Mouse (Mus musculus): ENCODE results near the gene Gucy1b1.

Gucy1b1 gene

GRCm38 (mm10) chr3:82074201-82074851 lies at the start of gene Gucy1b1:
Gucy1b1 (minus strand) TSS chr3:82074689.
- DNase-seq = peak; percentile 8 to 12

GRCm38 (mm10) chr3:82118916-82119315 lies 44.4 kb upstream of the Gucy1b1 start:
- no peak for DNase-seq

- no peak for DNase-seq
Measured at GRCm38 (mm10) chr3:82112439-82112838, 38.0 kb upstream of the Gucy1b1 start.

DNA sequence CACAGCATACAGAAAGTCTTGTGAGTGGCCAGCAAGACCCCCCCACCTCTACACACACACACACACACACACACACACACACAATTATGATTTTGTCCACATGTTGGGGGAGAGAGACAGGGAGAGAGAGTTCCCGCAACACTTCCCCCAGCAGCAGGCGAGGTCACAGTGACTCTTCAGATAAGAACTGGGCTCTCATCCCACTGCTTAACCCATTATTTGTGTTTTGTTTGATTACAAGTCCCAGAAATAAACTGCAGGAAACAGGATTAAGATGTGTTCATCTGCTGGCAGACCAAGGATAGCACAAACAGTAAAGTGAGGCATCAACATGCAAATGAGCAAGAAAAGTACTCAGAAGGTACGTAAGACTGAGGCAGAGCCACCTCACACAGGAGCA lies 37.5 kb upstream of the Gucy1b1 start:
- no peak for DNase-seq

DNA sequence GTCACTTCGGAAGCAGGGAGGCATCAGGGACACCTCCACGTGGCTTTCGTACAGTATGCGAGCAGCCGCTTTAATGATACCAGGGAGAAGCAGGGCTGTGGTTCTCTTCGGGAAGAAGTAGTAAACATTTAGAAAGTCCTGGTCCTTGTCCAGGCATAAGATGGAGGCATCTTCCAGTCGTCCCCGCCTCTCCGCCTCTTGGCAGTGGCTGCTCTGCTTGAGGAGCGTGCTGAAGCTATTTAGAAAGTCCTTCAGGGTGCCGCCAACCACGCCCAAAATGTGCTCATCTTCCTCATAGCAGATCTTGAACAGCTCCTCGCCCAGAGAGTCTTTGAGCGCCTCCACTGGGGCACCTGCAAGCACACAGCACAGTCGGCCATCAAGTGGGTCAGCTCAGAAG lies 34.5 kb upstream of the Gucy1b1 start:
- DNase-seq = no peak

DNA sequence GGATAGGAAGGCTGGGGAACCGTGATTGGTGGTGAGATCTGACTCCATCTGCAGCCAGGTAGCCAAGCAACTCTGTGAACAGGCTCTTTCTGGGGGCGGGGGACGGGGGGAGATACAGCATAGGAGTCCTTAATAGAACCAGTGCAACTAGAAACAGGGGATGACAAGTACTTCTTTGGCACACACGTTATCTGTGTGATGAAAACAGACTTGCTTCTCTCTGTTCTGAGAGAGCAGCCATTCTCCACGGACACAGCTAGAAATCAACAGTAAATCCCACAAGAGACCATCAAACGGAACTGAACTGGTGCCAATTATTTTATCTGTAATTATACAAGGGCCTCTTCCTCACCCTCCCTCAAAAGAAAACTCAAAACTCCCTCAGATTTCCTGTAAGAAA lies 29.7 kb upstream of the Gucy1b1 start:
- no peak for DNase-seq

GRCm38 (mm10) chr3:82099127-82099526 lies 24.6 kb upstream of the Gucy1b1 start:
- no peak for DNase-seq

DNA sequence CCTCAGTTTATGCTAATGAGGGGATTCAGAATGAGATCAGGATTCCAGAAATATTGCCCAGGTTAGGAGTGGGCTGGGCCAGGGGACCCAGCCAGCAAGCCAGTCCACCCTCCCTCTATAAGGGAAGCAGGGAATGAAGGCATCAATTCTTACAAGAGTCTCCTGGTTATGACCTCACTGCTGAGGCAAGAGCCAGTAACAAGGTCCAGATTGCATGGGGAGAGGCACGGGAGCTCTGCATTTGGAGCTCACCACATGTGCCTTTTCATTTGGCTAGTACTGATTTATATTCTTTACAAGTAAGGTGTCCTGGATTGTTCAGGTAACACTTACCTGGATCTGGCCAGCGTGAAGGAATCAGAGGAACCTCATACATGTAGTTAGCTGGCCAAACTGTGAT lies 22.3 kb upstream of the Gucy1b1 start:
- DNase-seq = no peak

DNA sequence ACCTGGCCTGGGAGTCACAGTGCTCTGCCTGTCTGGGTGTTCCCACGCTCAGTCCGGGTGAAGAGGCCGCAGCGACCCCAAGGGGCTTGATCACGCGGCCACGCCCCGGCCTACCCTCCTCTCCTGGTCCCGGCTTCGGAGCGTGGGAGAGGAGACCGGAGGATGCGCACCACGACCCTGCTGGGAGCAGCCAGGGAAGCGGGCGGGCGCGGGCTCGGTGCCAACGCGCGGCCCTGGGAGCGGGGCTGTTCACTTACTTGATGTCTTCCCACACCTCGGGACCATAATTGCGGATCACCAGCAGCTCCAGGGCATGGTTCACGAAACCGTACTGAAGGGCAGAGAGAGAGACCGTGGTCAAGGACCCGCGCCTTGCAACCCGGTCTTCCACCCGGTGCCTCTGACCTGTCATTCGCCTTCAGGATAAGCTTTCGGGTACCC lies 728 bp downstream of the Gucy1b1 start:
- peak; percentile 2 to 4 for DNase-seq

- no peak for DNase-seq
Measured at GRCm38 (mm10) chr3:82067830-82068229, 6.7 kb downstream of the Gucy1b1 start.

- no peak for DNase-seq
Measured at GRCm38 (mm10) chr3:82061402-82062180, 12.9 kb downstream of the Gucy1b1 start.

GRCm38 (mm10) chr3:82057201-82057600 lies 17.3 kb downstream of the Gucy1b1 start:
- no peak for DNase-seq

DNA sequence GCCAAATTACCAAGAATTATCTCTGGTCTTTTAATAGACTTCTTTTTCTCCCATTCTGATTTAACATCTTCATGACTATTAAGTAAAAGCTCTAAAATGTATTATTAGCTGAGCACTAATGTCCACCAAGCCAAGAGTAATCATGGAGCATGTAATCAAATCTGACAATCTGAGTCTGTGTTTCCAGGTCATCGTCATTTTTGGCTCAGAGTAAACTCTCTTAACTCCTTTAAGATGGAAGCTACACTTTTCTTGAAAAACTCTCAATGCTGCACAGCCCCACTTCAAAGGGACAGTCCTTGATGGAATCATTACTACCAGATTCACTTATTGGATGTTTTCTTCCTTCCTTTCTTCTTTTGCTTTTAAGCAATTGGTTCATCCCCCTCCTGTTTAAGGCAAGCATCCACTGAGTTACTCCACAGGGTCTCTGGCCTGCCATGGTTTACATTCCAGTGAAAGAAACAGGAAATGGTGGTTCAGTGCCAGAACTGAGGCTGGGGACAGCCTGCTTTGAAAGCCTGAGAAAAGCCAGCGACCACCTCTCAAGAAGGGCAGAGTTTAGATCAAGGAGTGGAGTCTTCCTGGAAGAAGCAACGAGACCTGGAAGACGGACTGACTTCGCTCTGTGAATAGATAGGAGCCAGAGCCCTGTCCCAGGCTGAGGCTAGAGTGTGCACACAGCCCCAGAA lies 20.1 kb downstream of the Gucy1b1 start:
- DNase-seq = no peak

DNA sequence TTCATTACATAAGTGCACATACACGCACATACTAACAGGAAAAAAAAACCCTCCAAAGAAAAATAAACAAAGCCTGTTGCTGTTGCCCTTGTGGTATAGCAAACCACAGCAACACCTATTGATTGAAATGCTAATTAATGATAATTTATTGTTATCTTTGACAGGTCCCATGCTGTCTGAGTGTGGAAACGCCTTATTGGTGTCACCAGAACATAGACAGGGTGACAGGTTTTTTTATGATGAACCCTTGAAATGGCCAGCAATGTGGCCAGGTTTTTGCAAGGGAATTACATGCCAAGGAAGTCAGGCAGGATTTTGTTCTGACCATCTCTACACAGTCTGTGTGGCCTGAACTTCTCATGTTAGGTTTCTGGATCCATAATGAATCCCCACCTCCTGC lies 22.5 kb downstream of the Gucy1b1 start:
- DNase-seq = no peak

- no peak for DNase-seq
Measured at GRCm38 (mm10) chr3:82051468-82051867, 23.0 kb downstream of the Gucy1b1 start.

DNA sequence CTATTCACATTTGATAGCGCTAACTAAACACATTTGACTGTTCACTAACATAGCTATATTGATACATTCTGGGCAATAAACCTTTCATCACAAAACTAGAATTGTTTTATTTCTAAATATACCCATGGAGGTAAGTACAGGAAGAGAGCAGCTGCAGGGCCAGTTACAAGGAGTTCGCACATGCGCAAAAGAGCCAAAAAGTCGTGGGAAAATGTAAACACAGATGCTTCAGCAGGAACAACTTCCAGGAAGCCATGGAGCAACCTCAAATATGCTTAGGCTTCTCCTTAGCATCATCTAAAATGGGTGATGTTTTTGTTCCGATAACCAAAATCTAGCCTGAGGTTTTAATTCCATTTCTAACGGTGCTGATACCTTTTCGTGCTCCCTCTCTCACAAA lies 25.8 kb downstream of the Gucy1b1 start:
- DNase-seq = no peak

- no peak for DNase-seq
Measured at GRCm38 (mm10) chr3:82048078-82048477, 26.4 kb downstream of the Gucy1b1 start.

DNA sequence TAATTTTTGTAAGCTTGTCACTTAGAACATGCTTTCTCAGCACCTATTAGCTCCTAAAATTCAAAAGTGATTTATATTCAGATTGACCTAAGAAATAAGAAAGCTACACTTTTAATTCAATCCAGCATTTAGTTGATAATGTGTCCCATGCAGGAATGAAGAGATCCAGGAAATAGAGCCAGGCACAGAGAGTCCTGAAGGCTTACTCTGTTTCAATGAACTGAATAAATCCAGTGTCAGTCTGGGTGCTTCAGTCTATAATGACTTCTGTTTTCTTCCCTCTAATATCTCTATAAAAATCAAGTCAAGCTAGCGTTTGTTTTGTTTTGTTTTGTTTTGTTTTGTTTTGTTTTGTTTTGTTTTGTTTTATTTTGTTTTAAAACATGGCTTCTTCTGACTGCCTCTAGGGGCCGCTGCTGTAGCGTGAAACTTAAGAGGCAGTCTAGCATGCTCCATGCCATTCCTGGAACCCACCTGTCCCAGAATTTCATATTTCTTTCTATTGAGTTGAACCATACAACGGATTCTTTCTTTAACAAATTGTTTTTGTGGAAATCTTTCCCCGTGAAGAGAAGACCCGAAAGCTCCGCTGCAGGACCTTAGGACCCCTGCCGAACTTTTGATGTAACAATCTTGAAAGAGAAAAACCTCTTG lies 27.3 kb downstream of the Gucy1b1 start:
- DNase-seq = peak; percentile 20 to 23

DNA sequence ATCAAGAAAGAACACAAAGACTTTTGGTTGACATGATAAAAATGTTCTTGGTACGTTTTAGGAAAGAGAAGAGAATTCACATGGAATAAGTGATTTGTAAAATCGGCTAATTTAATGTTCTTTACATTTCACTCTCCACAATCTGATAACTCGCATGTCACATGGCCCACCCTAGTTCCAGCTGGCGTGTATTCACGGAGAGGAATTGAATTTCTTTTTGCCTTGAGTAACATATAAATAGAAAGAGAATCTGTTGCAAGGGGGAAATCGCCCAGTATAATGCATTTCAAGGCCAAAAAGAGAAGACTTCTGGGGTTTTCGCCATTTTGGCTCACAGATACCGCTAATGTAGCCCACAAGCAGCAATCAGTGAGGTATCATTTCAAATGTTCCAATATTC lies 28.4 kb downstream of the Gucy1b1 start:
- DNase-seq = no peak

DNA sequence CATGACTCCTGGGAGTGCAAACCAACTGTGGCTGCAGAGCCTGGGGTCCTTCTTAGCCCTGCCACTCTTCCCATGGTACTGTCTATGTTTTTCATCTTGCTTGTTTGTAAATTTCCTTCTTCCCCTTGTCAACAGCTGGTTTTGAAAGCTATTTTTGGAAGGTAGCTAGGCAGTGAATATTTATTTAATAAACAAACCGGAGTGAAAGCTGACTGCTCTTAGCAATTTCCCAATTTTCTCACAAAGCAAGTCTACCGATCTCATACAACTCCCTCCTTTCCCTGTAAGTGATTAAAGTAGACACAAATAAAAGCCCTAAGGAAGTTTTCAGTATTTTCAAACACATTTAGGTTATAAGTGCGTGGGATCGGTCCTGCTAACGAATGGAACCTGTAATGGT lies 29.6 kb downstream of the Gucy1b1 start:
- DNase-seq = no peak

- no peak for DNase-seq
Measured at GRCm38 (mm10) chr3:82043676-82044075, 30.8 kb downstream of the Gucy1b1 start.

DNA sequence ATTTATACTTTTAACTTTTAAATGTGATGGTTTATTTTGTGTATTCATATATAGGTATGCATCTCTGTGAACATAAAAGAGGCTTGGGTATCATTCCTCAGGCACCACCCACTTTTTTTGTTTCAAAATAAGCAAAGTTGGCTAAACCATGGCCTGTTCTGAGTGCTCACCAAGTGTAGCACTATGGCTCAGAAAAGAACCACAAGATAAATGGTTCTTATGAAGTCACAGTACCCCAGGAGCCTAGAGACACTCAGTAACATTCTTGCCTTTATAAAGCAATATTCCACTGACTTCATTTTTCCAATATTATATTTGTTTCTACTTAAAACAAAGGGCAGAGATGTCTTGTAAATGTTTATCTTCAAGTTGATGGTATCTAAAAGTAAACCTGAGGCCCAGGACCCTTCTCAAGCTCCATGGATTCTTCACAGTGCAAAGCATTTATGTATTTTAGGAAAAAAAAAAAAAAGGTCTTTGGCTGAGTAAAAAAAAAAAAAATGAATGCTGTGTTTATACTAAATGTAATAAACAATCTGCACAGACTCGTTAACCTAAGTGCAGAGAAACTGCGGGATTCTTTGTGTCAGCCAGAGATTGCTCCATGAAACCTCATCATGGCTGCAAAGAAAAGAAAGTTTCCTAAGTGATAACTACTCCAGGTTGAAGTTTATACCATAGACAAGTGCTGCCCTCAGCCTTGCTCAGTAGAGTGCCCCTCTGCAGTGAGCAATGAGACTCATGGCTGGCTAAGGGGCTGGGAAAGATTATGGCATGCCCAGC lies 38.0 kb downstream of the Gucy1b1 start:
- DNase-seq = no peak

Data from B cell, adult 2 months (primary cell).